Mouse (Mus musculus): ENCODE measurements around the gene Psmd6.

DNA sequence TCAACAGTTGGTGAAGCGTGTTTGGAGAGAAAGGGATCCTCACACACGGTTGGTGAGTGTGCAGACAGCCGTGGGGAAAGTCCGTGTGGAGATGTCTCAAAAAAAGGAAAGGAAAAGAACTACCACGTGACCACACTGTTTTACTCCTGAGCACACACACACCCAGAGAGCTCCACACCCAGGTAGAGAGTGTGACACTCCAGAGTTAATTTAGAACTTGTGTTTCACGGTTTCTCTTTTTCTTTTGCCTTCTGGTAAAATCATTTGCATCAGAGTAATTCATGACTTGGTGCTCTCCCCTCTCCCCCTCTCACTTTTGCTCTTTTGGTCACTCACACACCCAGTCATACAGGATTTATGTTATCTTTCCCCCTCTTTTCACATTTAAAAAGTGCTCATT is 54.5 kb downstream of the Psmd6 start:
- TF ChIP-seq CTCF (IDR thresholded peaks at IDR 0.05; ENCODE audit: borderline replicate concordance, control insufficient read depth, extremely low read depth, insufficient read depth, low read length, poor library complexity) = no peak
- TF ChIP-seq POLR2A (IDR thresholded peaks at IDR 0.05; ENCODE audit: control insufficient read depth, extremely low read depth, insufficient read depth, low read length, poor library complexity) = no peak

Measured in thymus, adult 2 months (tissue).